Mouse (Mus musculus): ENCODE measurements around the gene Wdr46. TPM values are rescaled to one million over a fixed set of nuclear protein-coding genes. Genes with fewer than 3 reads are reported as not detected.
"Not testable (repeated sequence)": the region's sequence is repeated elsewhere in the genome, so short reads cannot be mapped to it uniquely, and the experiment has no call there.

The Wdr46 gene
- polyA plus RNA-seq, 1 experiment from 2014 or later = 32.7 TPM

- Histone ChIP-seq H3K27me3 (ENCODE audit: insufficient read depth, low read length) (no peaks in the 10 kb centered on the region), H3K36me3 (ENCODE audit: insufficient read depth, low read length) (no peaks in the 10 kb centered on the region), H3K9me3 (ENCODE audit: low read length) (no peaks in the 10 kb centered on the region), H3K27ac (ENCODE audit: low read length) (no peak overlapping the region), H3K4me1 (ENCODE audit: insufficient read depth, low read length) (no peaks in the 10 kb centered on the region), H3K4me2 (replicated peaks; ENCODE audit: low read depth, low read length) (no peak overlapping the region), H3K4me3 (ENCODE audit: low read length) (no peak overlapping the region), H3K9ac (replicated peaks; ENCODE audit: low read length) (no peak overlapping the region)
- no peak for ATAC-seq (ENCODE audit: low FRiP score, low TSS enrichment)
- 63% methylated on average over 4 of the region's 4 CpGs for WGBS
Measured at GRCm38 (mm10) chr17:33901653-33902052, 38.8 kb upstream of the Wdr46 start.

GRCm38 (mm10) chr17:33902079-33902478 is 38.4 kb upstream of the Wdr46 start:
- no peak for ATAC-seq (ENCODE audit: low FRiP score, low TSS enrichment)
- H3K9ac ChIP-seq (replicated peaks; ENCODE audit: low read length) = no peak overlapping the region
- H3K27me3 ChIP-seq (ENCODE audit: insufficient read depth, low read length) = no peaks in the 10 kb centered on the region
- H3K4me3 ChIP-seq (ENCODE audit: low read length) = no peak overlapping the region
- no peaks in the 10 kb centered on the region for H3K4me1 ChIP-seq (ENCODE audit: insufficient read depth, low read length)
- no peaks in the 10 kb centered on the region for H3K9me3 ChIP-seq (ENCODE audit: low read length)
- WGBS = 22% methylated on average over 4 of the region's 4 CpGs
- H3K27ac ChIP-seq (ENCODE audit: low read length) = no peak overlapping the region
- no peak overlapping the region for H3K4me2 ChIP-seq (replicated peaks; ENCODE audit: low read depth, low read length)
- no peaks in the 10 kb centered on the region for H3K36me3 ChIP-seq (ENCODE audit: insufficient read depth, low read length)

GRCm38 (mm10) chr17:33902491-33902890 is 38.0 kb upstream of the Wdr46 start:
- Histone ChIP-seq H3K4me1 (ENCODE audit: insufficient read depth, low read length) (no peaks in the 10 kb centered on the region), H3K4me3 (ENCODE audit: low read length) (no peak overlapping the region), H3K27ac (ENCODE audit: low read length) (no peak overlapping the region), H3K4me2 (replicated peaks; ENCODE audit: low read depth, low read length) (no peak overlapping the region), H3K36me3 (ENCODE audit: insufficient read depth, low read length) (no peaks in the 10 kb centered on the region), H3K9ac (replicated peaks; ENCODE audit: low read length) (no peak overlapping the region), H3K9me3 (ENCODE audit: low read length) (no peaks in the 10 kb centered on the region), H3K27me3 (ENCODE audit: insufficient read depth, low read length) (no peaks in the 10 kb centered on the region)
- WGBS = 76% methylated on average over 7 of the region's 7 CpGs
- no peak for ATAC-seq (ENCODE audit: low FRiP score, low TSS enrichment)

- not testable (repeated sequence) for H3K4me3 ChIP-seq (ENCODE audit: low read length); H3K9me3 ChIP-seq (ENCODE audit: low read length); H3K36me3 ChIP-seq (ENCODE audit: insufficient read depth, low read length); H3K27ac ChIP-seq (ENCODE audit: low read length); H3K4me1 ChIP-seq (ENCODE audit: insufficient read depth, low read length); ATAC-seq (ENCODE audit: low FRiP score, low TSS enrichment); H3K4me2 ChIP-seq (replicated peaks; ENCODE audit: low read depth, low read length); H3K27me3 ChIP-seq (ENCODE audit: insufficient read depth, low read length); H3K9ac ChIP-seq (replicated peaks; ENCODE audit: low read length)
- 73% methylated on average over 6 of the region's 6 CpGs for WGBS
Measured at GRCm38 (mm10) chr17:33903911-33904651, 36.4 kb upstream of the Wdr46 start.

- not testable (repeated sequence) for H3K4me3 ChIP-seq (ENCODE audit: low read length); ATAC-seq (ENCODE audit: low FRiP score, low TSS enrichment); H3K36me3 ChIP-seq (ENCODE audit: insufficient read depth, low read length); H3K4me2 ChIP-seq (replicated peaks; ENCODE audit: low read depth, low read length); H3K27ac ChIP-seq (ENCODE audit: low read length); H3K9ac ChIP-seq (replicated peaks; ENCODE audit: low read length); H3K4me1 ChIP-seq (ENCODE audit: insufficient read depth, low read length); H3K9me3 ChIP-seq (ENCODE audit: low read length); H3K27me3 ChIP-seq (ENCODE audit: insufficient read depth, low read length)
- 49% methylated on average over 3 of the region's 4 CpGs for WGBS
Measured at GRCm38 (mm10) chr17:33904835-33905234, 35.6 kb upstream of the Wdr46 start, which contains the start of gene Platr17. TSS of gene Platr17 (plus strand) at chr17:33905135.

GRCm38 (mm10) chr17:33908331-33909076 is 32.0 kb upstream of the Wdr46 start:
- WGBS = under 1% methylated on average over 44 of the region's 44 CpGs

GRCm38 (mm10) chr17:33909077-33909868 is 31.2 kb upstream of the Wdr46 start, which contains the start of gene Daxx:
TSS of gene Daxx (plus strand) at chr17:33909414.
- H3K4me3 ChIP-seq (ENCODE audit: low read length) = peak within 1 kb of the TSS; percentile 93
- H3K27ac ChIP-seq (ENCODE audit: low read length) = peak within 1 kb of the TSS; percentile 92
- H3K36me3 ChIP-seq (ENCODE audit: insufficient read depth, low read length) = peaks cover 28% of the 10 kb centered on the region
- H3K27me3 ChIP-seq (ENCODE audit: insufficient read depth, low read length) = no peaks in the 10 kb centered on the region
- H3K9ac ChIP-seq (replicated peaks; ENCODE audit: low read length) = peak within 1 kb of the TSS; percentile 92
- peak within 1 kb of the TSS; percentile 87 for H3K4me2 ChIP-seq (replicated peaks; ENCODE audit: low read depth, low read length)
- WGBS = under 1% methylated on average over 68 of the region's 68 CpGs
- peaks cover 30% of the 10 kb centered on the region for H3K4me1 ChIP-seq (ENCODE audit: insufficient read depth, low read length)
- H3K9me3 ChIP-seq (ENCODE audit: low read length) = no peaks in the 10 kb centered on the region
- peak; percentile 96 for ATAC-seq (ENCODE audit: low FRiP score, low TSS enrichment)

More at GRCm38 (mm10) chr17:33908331-33909076, 32.0 kb upstream of the Wdr46 start:
- peak; percentile 40 for ATAC-seq (ENCODE audit: low FRiP score, low TSS enrichment)
- peak overlapping the region; percentile 90 for H3K27ac ChIP-seq (ENCODE audit: low read length)
- H3K9ac ChIP-seq (replicated peaks; ENCODE audit: low read length) = peak overlapping the region; percentile 77
- H3K27me3 ChIP-seq (ENCODE audit: insufficient read depth, low read length) = no peaks in the 10 kb centered on the region
- H3K9me3 ChIP-seq (ENCODE audit: low read length) = no peaks in the 10 kb centered on the region
- H3K4me1 ChIP-seq (ENCODE audit: insufficient read depth, low read length) = peaks cover 30% of the 10 kb centered on the region
- H3K36me3 ChIP-seq (ENCODE audit: insufficient read depth, low read length) = peaks cover 20% of the 10 kb centered on the region
- H3K4me2 ChIP-seq (replicated peaks; ENCODE audit: low read depth, low read length) = peak overlapping the region; percentile 87
- H3K4me3 ChIP-seq (ENCODE audit: low read length) = peak overlapping the region; percentile 93

- peak; percentile 2 for ATAC-seq (ENCODE audit: low FRiP score, low TSS enrichment)
- H3K36me3 ChIP-seq (ENCODE audit: insufficient read depth, low read length) = peaks cover 34% of the 10 kb centered on the region
Measured at GRCm38 (mm10) chr17:33909869-33910250, 30.6 kb upstream of the Wdr46 start.

GRCm38 (mm10) chr17:33910346-33911051 is 30.0 kb upstream of the Wdr46 start:
- Histone ChIP-seq H3K9me3 (ENCODE audit: low read length) (no peaks in the 10 kb centered on the region), H3K4me2 (replicated peaks; ENCODE audit: low read depth, low read length) (peak overlapping the region; percentile 77), H3K36me3 (ENCODE audit: insufficient read depth, low read length) (peaks cover 35% of the 10 kb centered on the region), H3K9ac (replicated peaks; ENCODE audit: low read length) (peak overlapping the region; percentile 92), H3K4me3 (ENCODE audit: low read length) (peak overlapping the region; percentile 93), H3K27ac (ENCODE audit: low read length) (peak overlapping the region; percentile 92), H3K27me3 (ENCODE audit: insufficient read depth, low read length) (no peaks in the 10 kb centered on the region), H3K4me1 (ENCODE audit: insufficient read depth, low read length) (peaks cover 42% of the 10 kb centered on the region)
- no peak for ATAC-seq (ENCODE audit: low FRiP score, low TSS enrichment)
- 51% methylated on average over 11 of the region's 11 CpGs for WGBS

More at GRCm38 (mm10) chr17:33909869-33910250, 30.6 kb upstream of the Wdr46 start:
- H3K4me3 ChIP-seq (ENCODE audit: low read length) = peak overlapping the region; percentile 93
- peak overlapping the region; percentile 77 for H3K4me2 ChIP-seq (replicated peaks; ENCODE audit: low read depth, low read length)
- H3K27ac ChIP-seq (ENCODE audit: low read length) = peak overlapping the region; percentile 92
- peaks cover 36% of the 10 kb centered on the region for H3K4me1 ChIP-seq (ENCODE audit: insufficient read depth, low read length)
- H3K9ac ChIP-seq (replicated peaks; ENCODE audit: low read length) = peak overlapping the region; percentile 92
- H3K9me3 ChIP-seq (ENCODE audit: low read length) = no peaks in the 10 kb centered on the region
- no peaks in the 10 kb centered on the region for H3K27me3 ChIP-seq (ENCODE audit: insufficient read depth, low read length)
- 0% methylated on average over 14 of the region's 14 CpGs for WGBS
